Mouse (Mus musculus) C2C12 (cell line): Measurements from ENCODE around the gene Sh2b3.

ENCODE experiments used
- CTCF ChIP-seq: IDR thresholded peaks from one replicate; pipeline ENCODE4 v1.5.1; 2011; ENCODE audit not compliant: control insufficient read depth, insufficient read depth, insufficient read length
- MYOG ChIP-seq: IDR thresholded peaks from one replicate; pipeline ENCODE4 v1.6.1; 2011; ENCODE audit not compliant: control insufficient read depth, insufficient read length; ENCODE audit errors: extremely low read depth

GRCm38 (mm10) chr5:121782467-121782866, 55.0 kb downstream of the Sh2b3 start:
- TF ChIP-seq CTCF (no peak), MYOG (no peak)
